Mouse (Mus musculus): ENCODE measurements around the gene Map2k1.
A peak's percentile ranks its signal among the peaks of the same experiment; 100 is the strongest.
"Not testable (repeated sequence)": the region's sequence is repeated elsewhere in the genome, so short reads cannot be mapped to it uniquely, and the experiment has no call there.

Gene Map2k1

GRCm38 (mm10) chr9:64195554-64195953 lies 57.9 kb downstream of the Map2k1 start:
- no peak overlapping the region for H3K4me3 ChIP-seq (replicated peaks; ENCODE audit: low read length)

GRCm38 (mm10) chr9:64193879-64194278 lies 59.6 kb downstream of the Map2k1 start:
- TF ChIP-seq NANOG (IDR thresholded peaks at IDR 0.05; ENCODE audit: borderline replicate concordance, low read length) (no peak), POU5F1 (IDR thresholded peaks at IDR 0.05; ENCODE audit: borderline replicate concordance, low read length) (no peak), CTCF (conservative IDR thresholded peaks at IDR 0.05; ENCODE audit: low read length) (no peak)
- peaks cover 5% of the 10 kb centered on the region; the same call in 1 of the 2 replicates for H3K9me3 ChIP-seq (ENCODE audit: low read length)
- peaks cover 56% of the 10 kb centered on the region for H3K4me1 ChIP-seq (replicated peaks; ENCODE audit: low read depth, low read length)
- H3K36me3 ChIP-seq (ENCODE audit: insufficient read depth, low read length) = peaks cover 93% of the 10 kb centered on the region
- no peak overlapping the region for H3K4me3 ChIP-seq (replicated peaks; ENCODE audit: low read length)
- no peaks in the 10 kb centered on the region for H3K27me3 ChIP-seq (ENCODE audit: insufficient read depth, low read length)

More at GRCm38 (mm10) chr9:64195554-64195953, 57.9 kb downstream of the Map2k1 start:
- no peak for TF ChIP-seq CTCF (conservative IDR thresholded peaks at IDR 0.05; ENCODE audit: low read length)
- no peak for TF ChIP-seq POU5F1 (IDR thresholded peaks at IDR 0.05; ENCODE audit: borderline replicate concordance, low read length)
- no peak for TF ChIP-seq NANOG (IDR thresholded peaks at IDR 0.05; ENCODE audit: borderline replicate concordance, low read length)
- Histone ChIP-seq H3K4me1 (replicated peaks; ENCODE audit: low read depth, low read length) (peaks cover 60% of the 10 kb centered on the region), H3K36me3 (ENCODE audit: insufficient read depth, low read length) (peaks cover 78% of the 10 kb centered on the region), H3K27me3 (ENCODE audit: insufficient read depth, low read length) (no peaks in the 10 kb centered on the region), H3K9me3 (ENCODE audit: low read length) (peaks cover 5% of the 10 kb centered on the region; the same call in 1 of the 2 replicates)

- TF ChIP-seq NANOG (IDR thresholded peaks at IDR 0.05; ENCODE audit: borderline replicate concordance, low read length) (no peak), POU5F1 (IDR thresholded peaks at IDR 0.05; ENCODE audit: borderline replicate concordance, low read length) (no peak), CTCF (conservative IDR thresholded peaks at IDR 0.05; ENCODE audit: low read length) (no peak)
- Histone ChIP-seq H3K4me3 (replicated peaks; ENCODE audit: low read length) (no peak overlapping the region; the same call in 1 of the 2 replicates), H3K36me3 (ENCODE audit: insufficient read depth, low read length) (peaks cover 93% of the 10 kb centered on the region), H3K27me3 (ENCODE audit: insufficient read depth, low read length) (no peaks in the 10 kb centered on the region), H3K4me1 (replicated peaks; ENCODE audit: low read depth, low read length) (peaks cover 52% of the 10 kb centered on the region), H3K9me3 (ENCODE audit: low read length) (no peaks in the 10 kb centered on the region)
Measured at GRCm38 (mm10) chr9:64184166-64184840, 69.1 kb downstream of the Map2k1 start.

GRCm38 (mm10) chr9:64183295-64183694 lies 70.1 kb downstream of the Map2k1 start:
- Histone ChIP-seq H3K4me1 (replicated peaks; ENCODE audit: low read depth, low read length) (peaks cover 44% of the 10 kb centered on the region), H3K36me3 (ENCODE audit: insufficient read depth, low read length) (peaks cover 89% of the 10 kb centered on the region)
- not testable (repeated sequence) for H3K4me3 ChIP-seq (replicated peaks; ENCODE audit: low read length); H3K27me3 ChIP-seq (ENCODE audit: insufficient read depth, low read length); H3K9me3 ChIP-seq (ENCODE audit: low read length)

- Histone ChIP-seq H3K4me1 (replicated peaks; ENCODE audit: low read depth, low read length) (peaks cover 46% of the 10 kb centered on the region), H3K36me3 (ENCODE audit: insufficient read depth, low read length) (peaks cover 89% of the 10 kb centered on the region), H3K9me3 (ENCODE audit: low read length) (no peaks in the 10 kb centered on the region), H3K27me3 (ENCODE audit: insufficient read depth, low read length) (no peaks in the 10 kb centered on the region), H3K4me3 (replicated peaks; ENCODE audit: low read length) (peak within 1 kb of the TSS; percentile 80)
- TF ChIP-seq CTCF (conservative IDR thresholded peaks at IDR 0.05; ENCODE audit: low read length) = peak; percentile 16; the same call in 1 of the 2 replicates
- no peak for TF ChIP-seq NANOG (IDR thresholded peaks at IDR 0.05; ENCODE audit: borderline replicate concordance, low read length)
- no peak for TF ChIP-seq POU5F1 (IDR thresholded peaks at IDR 0.05; ENCODE audit: borderline replicate concordance, low read length)
Measured at GRCm38 (mm10) chr9:64178974-64179646, 74.3 kb downstream of the Map2k1 start, which contains the start of gene Snapc5. TSS of gene Snapc5 (plus strand) at chr9:64179274.

GRCm38 (mm10) chr9:64178610-64178973 lies 74.8 kb downstream of the Map2k1 start:
- H3K27me3 ChIP-seq (ENCODE audit: insufficient read depth, low read length) = no peaks in the 10 kb centered on the region
- H3K36me3 ChIP-seq (ENCODE audit: insufficient read depth, low read length) = peaks cover 89% of the 10 kb centered on the region
- TF ChIP-seq POU5F1 (IDR thresholded peaks at IDR 0.05; ENCODE audit: borderline replicate concordance, low read length) (no peak), CTCF (conservative IDR thresholded peaks at IDR 0.05; ENCODE audit: low read length) (peak; percentile 40; the same call in 1 of the 2 replicates)
- H3K4me3 ChIP-seq (replicated peaks; ENCODE audit: low read length) = peak overlapping the region; percentile 80
- H3K4me1 ChIP-seq (replicated peaks; ENCODE audit: low read depth, low read length) = peaks cover 41% of the 10 kb centered on the region
- H3K9me3 ChIP-seq (ENCODE audit: low read length) = no peaks in the 10 kb centered on the region

- H3K4me1 ChIP-seq (replicated peaks; ENCODE audit: low read depth, low read length) = peaks cover 46% of the 10 kb centered on the region
- H3K4me3 ChIP-seq (replicated peaks; ENCODE audit: low read length) = peak overlapping the region; percentile 98
- H3K36me3 ChIP-seq (ENCODE audit: insufficient read depth, low read length) = peaks cover 69% of the 10 kb centered on the region
Measured at GRCm38 (mm10) chr9:64175378-64175777, 78.1 kb downstream of the Map2k1 start.

GRCm38 (mm10) chr9:64174766-64175165 lies 78.7 kb downstream of the Map2k1 start:
- H3K27me3 ChIP-seq (ENCODE audit: insufficient read depth, low read length) = no peaks in the 10 kb centered on the region
- no peaks in the 10 kb centered on the region for H3K9me3 ChIP-seq (ENCODE audit: low read length)

More at GRCm38 (mm10) chr9:64175378-64175777, 78.1 kb downstream of the Map2k1 start:
- TF ChIP-seq CTCF (conservative IDR thresholded peaks at IDR 0.05; ENCODE audit: low read length) = no peak
- TF ChIP-seq POU5F1 (IDR thresholded peaks at IDR 0.05; ENCODE audit: borderline replicate concordance, low read length) = no peak
- no peak for TF ChIP-seq NANOG (IDR thresholded peaks at IDR 0.05; ENCODE audit: borderline replicate concordance, low read length)
- Histone ChIP-seq H3K27me3 (ENCODE audit: insufficient read depth, low read length) (no peaks in the 10 kb centered on the region), H3K9me3 (ENCODE audit: low read length) (no peaks in the 10 kb centered on the region)

More at GRCm38 (mm10) chr9:64174766-64175165, 78.7 kb downstream of the Map2k1 start:
- H3K4me1 ChIP-seq (replicated peaks; ENCODE audit: low read depth, low read length) = peaks cover 44% of the 10 kb centered on the region
- H3K4me3 ChIP-seq (replicated peaks; ENCODE audit: low read length) = peak overlapping the region; percentile 98
- peaks cover 67% of the 10 kb centered on the region for H3K36me3 ChIP-seq (ENCODE audit: insufficient read depth, low read length)
- TF ChIP-seq POU5F1 (IDR thresholded peaks at IDR 0.05; ENCODE audit: borderline replicate concordance, low read length) = no peak
- TF ChIP-seq NANOG (IDR thresholded peaks at IDR 0.05; ENCODE audit: borderline replicate concordance, low read length) = no peak
- TF ChIP-seq CTCF (conservative IDR thresholded peaks at IDR 0.05; ENCODE audit: low read length) = no peak

Data from E14TG2a.4 (cell line).